Mouse (Mus musculus): ENCODE measurements around the gene Polr2i. TPM values are rescaled to one million over a fixed set of nuclear protein-coding genes. Genes with fewer than 3 reads are reported as not detected.
A peak's percentile ranks its signal among the peaks of the same experiment; 100 is the strongest.
"Not testable (repeated sequence)": the region's sequence is repeated elsewhere in the genome, so short reads cannot be mapped to it uniquely, and the experiment has no call there.

The Polr2i gene
- polyA plus RNA-seq, 1 experiment from 2014 or later = 91.2 TPM

DNA sequence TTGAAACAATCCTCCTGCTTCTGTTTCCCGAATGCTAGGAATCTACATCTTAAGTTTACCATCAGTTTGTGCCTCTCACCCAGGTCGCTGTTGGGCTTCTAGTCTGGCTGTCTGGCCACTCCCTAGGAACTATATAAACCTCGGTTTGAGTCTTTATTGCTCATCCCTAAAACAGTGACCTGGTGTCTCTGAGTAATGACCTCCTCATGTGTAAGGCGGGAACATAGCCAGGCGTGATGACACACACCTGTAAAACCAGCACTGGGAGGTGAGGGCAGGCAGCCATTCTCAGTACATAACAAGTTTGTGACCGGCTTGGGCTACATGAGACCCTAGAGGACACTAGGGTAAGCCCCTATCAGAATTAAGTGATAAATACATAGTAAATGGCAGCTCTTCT, 36.3 kb upstream of the Polr2i start:
- Histone ChIP-seq H3K4me3 (ENCODE audit: low read depth, low read length) (peak overlapping the region; percentile 66; the same call in 1 of the 2 replicates), H3K4me1 (replicated peaks; ENCODE audit: control insufficient read depth, insufficient read depth, low read length) (no peaks in the 10 kb centered on the region; the same call in 1 of the 2 replicates), H3K27me3 (replicated peaks; ENCODE audit: control insufficient read depth, insufficient read depth, low read length) (no peaks in the 10 kb centered on the region), H3K9ac (ENCODE audit: low read depth, low read length) (no peak overlapping the region), H3K9me3 (ENCODE audit: control insufficient read depth) (no peaks in the 10 kb centered on the region), H3K27ac (ENCODE audit: low read depth, low read length) (no peak overlapping the region), H3K36me3 (ENCODE audit: control insufficient read depth, insufficient read depth) (peaks cover 17% of the 10 kb centered on the region), H3K4me2 (replicated peaks; ENCODE audit: low read depth) (peak overlapping the region; percentile 86)
- 49% methylated on average over 6 of the region's 6 CpGs for WGBS
- no peak for TF ChIP-seq CTCF (IDR thresholded peaks at IDR 0.05; ENCODE audit: low read depth)
- no peak for ATAC-seq

DNA sequence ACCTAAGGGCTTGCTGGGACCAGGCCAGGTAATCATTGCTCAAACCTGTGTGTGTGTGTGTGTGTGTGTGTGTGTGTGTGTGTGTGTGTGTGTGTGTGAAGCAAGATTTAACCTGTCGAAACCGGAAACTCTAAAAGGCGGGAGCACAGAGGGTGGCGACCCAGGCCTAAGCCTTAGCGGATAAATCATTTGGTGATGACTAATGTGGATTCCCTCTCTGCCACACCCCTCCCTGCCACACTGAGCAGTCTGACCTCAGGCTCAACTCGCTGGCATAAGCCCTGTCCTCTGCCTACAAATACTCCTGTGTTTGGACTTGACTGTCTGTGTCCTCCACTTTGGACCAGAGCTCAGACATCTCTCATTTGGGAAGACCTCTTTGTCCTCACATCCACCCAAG, 35.6 kb upstream of the Polr2i start:
- 52% methylated on average over 6 of the region's 6 CpGs for WGBS
- Histone ChIP-seq H3K36me3 (ENCODE audit: control insufficient read depth, insufficient read depth) (peaks cover 10% of the 10 kb centered on the region), H3K9ac (ENCODE audit: low read depth, low read length) (no peak overlapping the region), H3K4me3 (ENCODE audit: low read depth, low read length) (no peak overlapping the region), H3K27ac (ENCODE audit: low read depth, low read length) (no peak overlapping the region), H3K4me2 (replicated peaks; ENCODE audit: low read depth) (no peak overlapping the region), H3K9me3 (ENCODE audit: control insufficient read depth) (no peaks in the 10 kb centered on the region), H3K4me1 (replicated peaks; ENCODE audit: control insufficient read depth, insufficient read depth, low read length) (no peaks in the 10 kb centered on the region; the same call in 1 of the 2 replicates), H3K27me3 (replicated peaks; ENCODE audit: control insufficient read depth, insufficient read depth, low read length) (no peaks in the 10 kb centered on the region)
- TF ChIP-seq CTCF (IDR thresholded peaks at IDR 0.05; ENCODE audit: low read depth) = no peak
- no peak for ATAC-seq

DNA sequence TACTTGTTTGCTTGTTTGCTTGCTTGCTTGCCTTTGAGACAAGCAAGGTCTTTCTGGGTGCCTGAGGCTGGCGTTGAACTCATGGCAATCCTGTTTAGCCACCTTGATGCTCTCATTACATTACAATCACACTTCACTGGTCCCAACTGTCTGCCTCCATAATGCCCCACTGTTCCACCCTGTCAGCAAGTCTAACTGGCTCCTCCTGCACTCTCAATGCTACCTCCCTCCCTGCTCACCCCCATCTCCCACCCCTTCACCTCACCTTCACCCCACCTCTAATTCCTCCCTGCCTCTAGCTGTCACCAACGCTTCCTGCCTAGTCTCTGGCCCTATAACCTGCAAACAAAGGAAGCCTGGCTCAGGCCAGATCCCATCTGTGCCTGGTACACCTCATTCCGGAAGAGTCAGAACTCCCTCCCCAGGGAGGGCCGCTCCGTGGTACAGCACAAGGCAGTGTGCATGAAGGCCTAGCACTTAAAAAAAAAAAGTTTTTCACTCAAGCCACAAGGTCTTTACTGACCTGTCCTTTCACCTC, 34.1 kb upstream of the Polr2i start:
- no peak overlapping the region for H3K9ac ChIP-seq (ENCODE audit: low read depth, low read length)
- no peaks in the 10 kb centered on the region; the same call in 1 of the 2 replicates for H3K36me3 ChIP-seq (ENCODE audit: control insufficient read depth, insufficient read depth)
- no peak for ATAC-seq
- no peak overlapping the region for H3K4me3 ChIP-seq (ENCODE audit: low read depth, low read length)
- no peaks in the 10 kb centered on the region for H3K9me3 ChIP-seq (ENCODE audit: control insufficient read depth)
- no peaks in the 10 kb centered on the region for H3K27me3 ChIP-seq (replicated peaks; ENCODE audit: control insufficient read depth, insufficient read depth, low read length)
- WGBS = 64% methylated on average over 5 of the region's 5 CpGs
- H3K4me2 ChIP-seq (replicated peaks; ENCODE audit: low read depth) = no peak overlapping the region
- no peak for TF ChIP-seq CTCF (IDR thresholded peaks at IDR 0.05; ENCODE audit: low read depth)
- H3K4me1 ChIP-seq (replicated peaks; ENCODE audit: control insufficient read depth, insufficient read depth, low read length) = no peaks in the 10 kb centered on the region; the same call in 1 of the 2 replicates
- H3K27ac ChIP-seq (ENCODE audit: low read depth, low read length) = no peak overlapping the region

DNA sequence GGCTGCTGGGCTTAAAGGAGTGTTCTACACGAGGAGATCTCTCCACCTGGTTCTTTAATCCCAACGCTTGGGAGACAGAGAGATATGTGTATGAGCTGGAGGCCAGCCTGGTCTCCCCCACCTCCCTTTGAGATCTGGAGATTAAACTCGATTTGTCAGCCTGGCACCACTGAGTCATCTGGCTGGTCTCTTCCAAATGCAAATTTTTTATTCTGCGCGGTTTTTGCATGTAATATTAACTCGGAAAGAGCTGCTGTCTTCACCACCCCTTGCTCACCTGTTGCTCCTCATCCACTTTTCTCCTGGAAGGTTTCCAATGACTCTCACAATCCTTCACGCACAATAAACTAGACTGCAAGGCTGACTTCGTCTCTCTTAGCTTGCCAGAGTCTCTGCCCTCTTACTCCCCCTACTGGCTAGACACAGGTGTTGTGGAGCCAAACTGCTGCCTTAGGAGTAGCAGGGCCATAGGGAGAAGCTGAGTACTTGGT, 33.2 kb upstream of the Polr2i start, which contains the start of gene Capns1:
Gene Capns1 (minus strand): TSS at position 331 of the 491 bp plus-strand sequence.
- H3K4me3 ChIP-seq (ENCODE audit: low read depth, low read length) = no peak within 1 kb of the TSS
- peak; percentile 94 for TF ChIP-seq CTCF (IDR thresholded peaks at IDR 0.05; ENCODE audit: low read depth)
- H3K4me2 ChIP-seq (replicated peaks; ENCODE audit: low read depth) = no peak within 1 kb of the TSS
- no peaks in the 10 kb centered on the region; the same call in 1 of the 2 replicates for H3K4me1 ChIP-seq (replicated peaks; ENCODE audit: control insufficient read depth, insufficient read depth, low read length)
- H3K36me3 ChIP-seq (ENCODE audit: control insufficient read depth, insufficient read depth) = no peaks in the 10 kb centered on the region
- no peak for ATAC-seq
- WGBS = 10% methylated on average over 8 of the region's 8 CpGs
- no peaks in the 10 kb centered on the region for H3K9me3 ChIP-seq (ENCODE audit: control insufficient read depth)
- no peak within 1 kb of the TSS for H3K9ac ChIP-seq (ENCODE audit: low read depth, low read length)
- no peak within 1 kb of the TSS for H3K27ac ChIP-seq (ENCODE audit: low read depth, low read length)
- no peaks in the 10 kb centered on the region for H3K27me3 ChIP-seq (replicated peaks; ENCODE audit: control insufficient read depth, insufficient read depth, low read length)

DNA sequence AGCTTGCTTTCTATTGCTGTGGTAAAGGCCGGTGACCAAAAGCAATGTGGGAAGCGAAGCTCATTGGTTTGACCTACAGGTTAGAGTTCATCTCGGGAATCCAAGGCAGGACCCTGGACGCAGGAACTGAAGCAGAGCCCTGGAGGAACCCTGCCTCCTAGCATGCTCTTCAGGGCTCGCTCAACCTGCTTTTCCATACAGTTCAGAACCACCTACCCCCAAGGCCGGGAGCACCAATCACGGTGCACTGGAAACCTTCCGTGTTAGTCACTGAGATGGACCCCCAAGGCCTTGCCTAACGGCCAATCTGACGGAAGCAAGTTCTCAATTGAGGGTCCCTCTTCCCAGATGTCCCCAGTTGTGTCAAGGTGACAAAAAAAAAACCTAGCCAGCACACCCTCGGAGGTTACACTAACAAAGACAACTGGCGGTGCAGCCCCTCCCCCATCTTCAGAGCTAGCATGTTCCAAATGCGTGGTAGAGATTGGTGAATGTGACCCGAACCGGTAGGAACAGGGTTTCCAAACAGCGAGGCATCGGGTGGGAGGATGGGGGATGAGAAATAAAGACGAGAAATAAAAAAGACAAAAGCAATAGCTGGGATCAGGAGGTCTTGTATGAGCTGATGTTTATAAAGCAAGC, 32.1 kb upstream of the Polr2i start:
- Histone ChIP-seq H3K9ac (ENCODE audit: low read depth, low read length) (no peak overlapping the region), H3K27ac (ENCODE audit: low read depth, low read length) (no peak overlapping the region), H3K27me3 (replicated peaks; ENCODE audit: control insufficient read depth, insufficient read depth, low read length) (no peaks in the 10 kb centered on the region), H3K4me2 (replicated peaks; ENCODE audit: low read depth) (no peak overlapping the region), H3K4me3 (ENCODE audit: low read depth, low read length) (no peak overlapping the region), H3K4me1 (replicated peaks; ENCODE audit: control insufficient read depth, insufficient read depth, low read length) (no peaks in the 10 kb centered on the region; the same call in 1 of the 2 replicates), H3K9me3 (ENCODE audit: control insufficient read depth) (no peaks in the 10 kb centered on the region), H3K36me3 (ENCODE audit: control insufficient read depth, insufficient read depth) (no peaks in the 10 kb centered on the region)
- 80% methylated on average over 18 of the region's 18 CpGs for WGBS
- no peak for TF ChIP-seq CTCF (IDR thresholded peaks at IDR 0.05; ENCODE audit: low read depth)
- no peak for ATAC-seq

DNA sequence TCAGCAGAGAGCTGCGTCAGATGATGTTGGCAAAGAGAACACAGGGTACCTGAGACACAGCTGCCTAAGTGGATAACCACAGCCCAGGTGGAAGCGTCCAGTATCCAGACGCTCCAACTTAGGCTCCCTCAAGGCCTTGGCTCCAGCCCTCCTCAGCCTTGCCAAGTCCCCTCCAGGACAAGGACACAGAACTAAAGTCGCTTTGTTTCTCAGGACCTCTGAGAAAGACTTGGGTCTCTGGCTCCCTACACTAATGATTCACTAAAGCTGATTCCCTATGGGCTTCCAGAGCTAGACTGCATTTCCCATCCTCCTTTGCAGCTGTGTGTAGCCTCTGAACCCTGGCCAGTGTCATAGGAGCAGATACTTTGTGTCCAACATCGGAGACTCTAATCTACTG, 31.5 kb upstream of the Polr2i start:
- no peak overlapping the region for H3K4me3 ChIP-seq (ENCODE audit: low read depth, low read length)
- H3K4me1 ChIP-seq (replicated peaks; ENCODE audit: control insufficient read depth, insufficient read depth, low read length) = no peaks in the 10 kb centered on the region; the same call in 1 of the 2 replicates
- H3K9me3 ChIP-seq (ENCODE audit: control insufficient read depth) = no peaks in the 10 kb centered on the region
- H3K36me3 ChIP-seq (ENCODE audit: control insufficient read depth, insufficient read depth) = no peaks in the 10 kb centered on the region
- 81% methylated on average over 5 of the region's 5 CpGs for WGBS
- H3K4me2 ChIP-seq (replicated peaks; ENCODE audit: low read depth) = no peak overlapping the region
- no peak overlapping the region for H3K27ac ChIP-seq (ENCODE audit: low read depth, low read length)
- no peak overlapping the region for H3K9ac ChIP-seq (ENCODE audit: low read depth, low read length)
- H3K27me3 ChIP-seq (replicated peaks; ENCODE audit: control insufficient read depth, insufficient read depth, low read length) = no peaks in the 10 kb centered on the region
- no peak for TF ChIP-seq CTCF (IDR thresholded peaks at IDR 0.05; ENCODE audit: low read depth)
- no peak for ATAC-seq

DNA sequence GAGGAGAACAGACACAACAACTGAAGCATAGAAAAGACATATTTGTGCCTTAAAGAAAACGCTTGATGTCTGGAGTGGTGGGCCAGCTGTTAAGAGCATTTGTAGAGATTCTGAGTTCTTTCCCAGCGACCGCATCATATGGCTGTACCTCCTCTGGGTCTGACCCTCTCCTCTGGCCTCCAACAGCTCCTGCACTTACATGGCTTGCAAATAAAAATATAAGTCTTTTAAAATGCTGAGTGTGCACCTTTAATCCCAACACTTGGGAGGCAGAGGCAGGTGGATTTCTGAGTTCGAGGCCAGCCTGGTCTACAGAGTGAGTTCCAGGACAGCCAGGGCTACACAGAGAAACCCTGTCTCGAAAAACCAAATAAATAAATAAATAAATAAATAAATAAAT, 31.1 kb upstream of the Polr2i start:
- H3K9ac ChIP-seq (ENCODE audit: low read depth, low read length); H3K36me3 ChIP-seq (ENCODE audit: control insufficient read depth, insufficient read depth); H3K4me3 ChIP-seq (ENCODE audit: low read depth, low read length); H3K27me3 ChIP-seq (replicated peaks; ENCODE audit: control insufficient read depth, insufficient read depth, low read length); H3K9me3 ChIP-seq (ENCODE audit: control insufficient read depth); H3K4me1 ChIP-seq (replicated peaks; ENCODE audit: control insufficient read depth, insufficient read depth, low read length); H3K27ac ChIP-seq (ENCODE audit: low read depth, low read length); H3K4me2 ChIP-seq (replicated peaks; ENCODE audit: low read depth); ATAC-seq: not testable (repeated sequence)
- 88% methylated on average over 5 of the region's 5 CpGs for WGBS

Measured in intestine, postnatal 0 days (tissue).